Mouse (Mus musculus) brain, embryonic 14.5 days (tissue): ENCODE data around the gene Dgkg.

ENCODE experiments used
- CTCF ChIP-seq: fragments of 200-500 bp; IDR thresholded peaks from 2 replicates; pipeline ENCODE4 v1.5.1; 2012; ENCODE audit warnings: inconsistent platforms, mild to moderate bottlenecking, moderate library complexity, borderline replicate concordance; ENCODE audit not compliant: insufficient read depth, insufficient read length; ENCODE audit errors: extremely low read depth
- POLR2A ChIP-seq: fragments of 200-500 bp; IDR thresholded peaks from 2 replicates; pipeline ENCODE4 v1.6.1; 2012; ENCODE audit warnings: mild to moderate bottlenecking, inconsistent platforms, borderline replicate concordance; ENCODE audit not compliant: poor library complexity, insufficient read depth, insufficient read length, severe bottlenecking; ENCODE audit errors: extremely low read depth

GRCm38 (mm10) chr16:22531041-22531440, 126.0 kb downstream of the Dgkg start:
- TF ChIP-seq CTCF (no peak), POLR2A (no peak)
